19 mouse cellular contexts compared by ENCODE assay signal in genomic region chr15:12370096-12370495, GRCm38 (mm10). TPM values are rescaled to one million over a fixed set of nuclear protein-coding genes. Genes with fewer than 3 reads are reported as not detected.
"Had no signal": no experiment of that assay in that cellular context is flagged by ENCODE, and none has a peak within 500 bp of the region (broad histone marks: within the 10 kb centered on the region; RNA-seq: fewer than 3 reads in every experiment).

No protein-coding gene starts in this region.

- H3K36me3 ChIP-seq: lung, embryonic 15.5 days; midbrain, embryonic 15.5 days; neural tube, embryonic 12.5 days had no signal

- DNase-seq: lung, adult 2 months; lung, postnatal 14 days; lung, postnatal 36 days; right cerebral cortex, postnatal 14 days; thymus, adult 18-20 months; thymus, postnatal 14 days; thymus, postnatal 36 days had no signal

- H3K4me3 ChIP-seq: lung, embryonic 15.5 days; megakaryocyte, embryonic 14.5 days; midbrain, embryonic 13.5 days; midbrain, embryonic 15.5 days; neural tube, embryonic 12.5 days had no signal

- H3K9ac ChIP-seq: lung, embryonic 15.5 days; midbrain, embryonic 13.5 days; midbrain, embryonic 15.5 days; neural tube, embryonic 12.5 days had no signal

- H3K9me3 ChIP-seq: lung, embryonic 15.5 days; megakaryocyte, embryonic 14.5 days; midbrain, embryonic 13.5 days; midbrain, embryonic 15.5 days; neural tube, embryonic 12.5 days had no signal

- ATAC-seq: lung, postnatal 0 days; midbrain, embryonic 13.5 days; midbrain, embryonic 15.5 days had no signal

- H3K27me3 ChIP-seq: lung, embryonic 15.5 days; neural tube, embryonic 12.5 days had no signal

- H3K4me2 ChIP-seq: lung, embryonic 15.5 days; midbrain, embryonic 11.5 days; midbrain, embryonic 13.5 days; midbrain, embryonic 15.5 days; neural tube, embryonic 12.5 days had no signal

- H3K27ac ChIP-seq: lung, embryonic 15.5 days; macrophage; midbrain, embryonic 13.5 days; midbrain, embryonic 15.5 days; neural tube, embryonic 12.5 days had no signal

RNA-seq across cellular contexts. Expression of gene 1810049J17Rik, which starts 48.4 kb away (rescaled TPM):
- total RNA-seq: midbrain, postnatal 0 days; monocyte, adult 5-6 weeks; neutrophil, adult 5-6 weeks had no signal
- polyA plus RNA-seq: lung, adult 2 months; spleen, adult 2 months had no signal
